Mouse (Mus musculus) liver, adult 2 months (tissue): ENCODE measurements around the gene Klhl1.

Experiments used
- CTCF ChIP-seq: fragments of 200-500 bp; IDR thresholded peaks from 2 replicates; pipeline ENCODE4 v1.5.1; 2011; ENCODE audit warnings: low read depth, low read length, control low read depth
- POLR2A ChIP-seq: fragments of 200-500 bp; IDR thresholded peaks from 2 replicates; pipeline ENCODE4 v1.6.1; 2011; ENCODE audit warnings: low read length, control low read depth; ENCODE audit not compliant: insufficient read depth; ENCODE audit errors: extremely low read depth

DNA sequence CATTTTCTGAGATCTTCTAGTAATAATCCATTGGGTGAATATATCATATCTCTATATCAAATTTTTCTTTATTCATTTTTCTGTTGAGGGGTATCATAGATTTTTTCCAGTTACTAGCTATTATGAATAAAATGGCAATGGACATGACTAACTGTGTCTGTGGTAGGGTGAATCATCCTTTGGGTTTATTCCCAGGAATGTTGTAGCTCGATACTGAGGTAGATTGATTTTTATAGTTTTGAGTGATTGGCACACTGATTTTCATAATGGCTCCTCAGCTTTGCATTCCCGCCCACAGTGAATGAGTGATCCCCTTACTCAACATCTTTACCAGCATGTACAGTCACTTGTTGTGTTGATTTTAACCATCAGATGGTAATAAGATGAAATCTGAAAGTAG, 19.0 kb downstream of the Klhl1 start:
- TF ChIP-seq CTCF (no peak), POLR2A (no peak)
